Mouse (Mus musculus) small intestine, adult 2 months (tissue): ENCODE measurements at regions not wholly inside any gene's neighbourhood (a gene's known extent, or its start where the extent isn't known, plus 50 kb on each side); places are given as distances from the start of the nearest gene placed in this dataset.

ENCODE experiments used
- CTCF ChIP-seq: fragments of 200-500 bp; IDR thresholded peaks from 2 replicates; pipeline ENCODE4 v1.5.1; 2012; ENCODE audit warnings: low read depth, mild to moderate bottlenecking, control low read depth, inconsistent platforms, low read length, moderate library complexity, mixed read lengths; ENCODE audit not compliant: insufficient replicate concordance, insufficient read length; ENCODE audit errors: extremely low read depth
- POLR2A ChIP-seq: fragments of 200-500 bp; IDR thresholded peaks from 2 replicates; pipeline ENCODE4 v1.6.1; 2012; ENCODE audit warnings: low read depth, mild to moderate bottlenecking, control low read depth, inconsistent platforms, low read length, moderate library complexity

DNA sequence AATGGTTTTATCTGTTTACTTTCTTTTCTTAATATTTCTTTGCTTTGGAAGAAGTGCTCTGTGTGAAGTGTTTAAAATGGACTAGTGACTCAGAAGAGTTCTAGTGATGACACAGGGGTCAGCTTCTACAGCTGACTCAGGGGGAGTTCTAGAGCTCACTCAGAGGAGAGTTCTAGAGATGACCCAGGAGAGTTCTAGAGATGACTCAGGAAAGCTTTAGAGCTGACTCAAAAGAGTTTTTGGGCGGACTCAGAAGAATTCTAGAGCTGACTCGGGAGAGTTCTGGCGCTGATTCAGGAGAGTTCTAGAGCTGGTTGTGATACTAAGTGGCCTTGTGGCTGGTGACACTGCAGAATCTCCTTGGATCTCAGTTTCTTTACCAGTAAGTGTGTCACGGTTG, 593.8 kb downstream of the Bcl11a start:
- TF ChIP-seq CTCF (no peak), POLR2A (no peak)
